Mouse (Mus musculus): Measurements from ENCODE around the gene Emp3.

The Emp3 gene

GRCm38 (mm10) chr7:45869107-45869670 lies 52.0 kb downstream of the Emp3 start:
- no peak for DNase-seq (ENCODE audit: low spot score)

Data from T-cell, adult 2 months (primary cell).